Mouse (Mus musculus) kidney, embryonic 16.5 days (tissue): ENCODE results near the gene Tubg2. TPM values are rescaled to one million over a fixed set of nuclear protein-coding genes. Genes with fewer than 3 reads are reported as not detected.

ENCODE experiments used
- ATAC-seq: fragments of 200-750 bp; cut with Nextera tagmentation; 2 replicates; pipeline ENCODE4 v1.8.0; 2017; ENCODE audit warnings: moderate TSS enrichment; ENCODE audit not compliant: low FRiP score, low TSS enrichment
- H3K27ac ChIP-seq: fragments of 300-500 bp; sonication (generic); 2 replicates; pipeline ENCODE4 v1.5.1; 2014; ENCODE audit warnings: low read length
- H3K27me3 ChIP-seq: fragments of 300-500 bp; sonication (generic); 2 replicates; pipeline ENCODE4 v1.6.1; 2014; ENCODE audit warnings: low read length, control low read depth, mixed read lengths; ENCODE audit not compliant: insufficient read depth
- H3K36me3 ChIP-seq: fragments of 300-500 bp; sonication (generic); 2 replicates; pipeline ENCODE4 v1.6.1; 2014; ENCODE audit warnings: low read length, control low read depth, mixed read lengths; ENCODE audit not compliant: insufficient read depth
- H3K4me1 ChIP-seq: fragments of 300-500 bp; sonication (generic); 2 replicates; pipeline ENCODE4 v1.6.1; 2014; ENCODE audit warnings: low read length, control low read depth, mixed read lengths; ENCODE audit not compliant: insufficient read depth
- H3K4me2 ChIP-seq: fragments of 300-500 bp; sonication (generic); replicated peaks from 2 replicates; pipeline ENCODE4 v1.6.1; 2014; ENCODE audit warnings: low read depth, low read length
- H3K4me3 ChIP-seq: fragments of 300-500 bp; sonication (generic); 2 replicates; pipeline ENCODE4 v1.5.1; 2014; ENCODE audit warnings: mild to moderate bottlenecking, low read length
- H3K9ac ChIP-seq: fragments of 300-500 bp; sonication (generic); replicated peaks from 2 replicates; pipeline ENCODE4 v1.6.1; 2014; ENCODE audit warnings: low read length
- H3K9me3 ChIP-seq: fragments of 300-500 bp; sonication (generic); 2 replicates; pipeline ENCODE4 v1.6.1; 2016; ENCODE audit warnings: low read length, control low read depth
- WGBS: fragments of 180-500 bp; shearing (Covaris S2); extraction: QIAGEN DNeasy Blood & Tissue Kit; methylation state at CpG from one replicate; pipeline ENCODE4 v1.1.7; 2014; 5-methylcytosine and 5-hydroxymethylcytosine counted together
- polyA plus RNA-seq: library from polyadenylated mRNA; unstranded; fragments of >200 nt; fragmentation: Nextera tagmentation; extraction: Ambion mirVana; gene quantifications from 2 replicates; pipeline ENCODE4 v1.2.1, GENCODE M21; 2015

The Tubg2 gene
- polyA plus RNA-seq, 1 experiment from 2014 or later = 4.2 TPM

DNA sequence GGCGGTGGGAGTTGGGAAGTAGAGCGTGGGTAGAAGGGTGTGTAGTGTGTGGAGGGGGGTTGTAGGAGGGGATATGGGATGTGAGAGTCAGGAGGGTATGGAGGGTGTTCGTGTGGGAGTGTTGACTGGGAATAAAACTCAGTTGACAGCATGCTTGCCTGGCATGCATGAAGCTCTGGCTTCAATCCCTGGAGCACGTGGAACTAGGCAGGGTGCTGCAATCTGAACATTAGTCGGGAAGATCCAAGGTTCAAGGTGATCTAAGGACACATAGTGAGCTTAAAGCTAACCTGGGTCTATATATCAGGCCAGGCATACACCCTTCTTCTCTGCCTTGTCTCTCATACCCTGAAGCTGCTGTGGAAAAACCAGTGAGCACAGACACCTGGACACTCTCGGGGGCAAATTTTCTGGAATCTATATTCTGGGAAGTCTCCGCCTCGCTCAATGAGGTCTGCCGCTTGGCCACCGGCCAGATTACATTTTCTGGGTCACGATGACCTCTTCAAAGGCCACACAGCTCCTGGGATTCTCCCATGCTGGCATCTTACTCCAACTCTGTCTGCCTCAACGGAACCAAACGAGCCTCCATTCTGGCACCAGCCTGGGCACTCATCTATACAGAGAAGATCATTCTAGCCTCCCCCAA, 21.4 kb upstream of the Tubg2 start:
- peaks cover 4% of the 10 kb centered on the region for H3K9me3 ChIP-seq
- no peak for ATAC-seq
- H3K36me3 ChIP-seq = no peaks in the 10 kb centered on the region
- no peak overlapping the region for H3K27ac ChIP-seq
- H3K4me2 ChIP-seq = no peak overlapping the region
- peaks cover 15% of the 10 kb centered on the region; the same call in 1 of the 2 replicates for H3K4me1 ChIP-seq
- no peaks in the 10 kb centered on the region for H3K27me3 ChIP-seq
- H3K4me3 ChIP-seq = no peak overlapping the region
- no peak overlapping the region for H3K9ac ChIP-seq
- WGBS = 60% methylated on average over 13 of the region's 13 CpGs

DNA sequence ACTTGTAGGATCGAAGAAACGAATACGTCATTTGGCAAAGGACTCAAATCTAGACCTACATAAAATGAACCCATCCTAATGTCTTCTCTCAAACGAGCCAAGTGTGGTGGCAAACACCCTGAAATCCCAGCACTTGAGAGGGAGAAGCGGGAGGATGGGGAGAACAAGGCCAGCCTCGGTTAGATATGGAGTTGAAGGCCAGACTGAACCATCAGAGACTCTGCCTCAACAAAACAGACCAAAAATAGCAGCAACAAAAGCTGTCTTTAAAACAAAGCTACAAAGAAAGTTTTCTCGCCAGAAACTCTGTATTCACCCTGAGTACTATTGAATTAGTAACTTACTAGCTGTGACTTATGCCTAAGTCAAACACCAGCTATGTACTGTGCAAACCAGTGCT, 18.7 kb upstream of the Tubg2 start:
- no peak overlapping the region for H3K4me3 ChIP-seq
- H3K36me3 ChIP-seq = no peaks in the 10 kb centered on the region
- H3K4me2 ChIP-seq = no peak overlapping the region
- H3K4me1 ChIP-seq = peaks cover 28% of the 10 kb centered on the region; the same call in 1 of the 2 replicates
- no peak overlapping the region for H3K9ac ChIP-seq
- H3K27me3 ChIP-seq = no peaks in the 10 kb centered on the region
- ATAC-seq = no peak
- H3K9me3 ChIP-seq = no peaks in the 10 kb centered on the region
- no peak overlapping the region for H3K27ac ChIP-seq
- WGBS = 78% methylated on average over 7 of the region's 7 CpGs

DNA sequence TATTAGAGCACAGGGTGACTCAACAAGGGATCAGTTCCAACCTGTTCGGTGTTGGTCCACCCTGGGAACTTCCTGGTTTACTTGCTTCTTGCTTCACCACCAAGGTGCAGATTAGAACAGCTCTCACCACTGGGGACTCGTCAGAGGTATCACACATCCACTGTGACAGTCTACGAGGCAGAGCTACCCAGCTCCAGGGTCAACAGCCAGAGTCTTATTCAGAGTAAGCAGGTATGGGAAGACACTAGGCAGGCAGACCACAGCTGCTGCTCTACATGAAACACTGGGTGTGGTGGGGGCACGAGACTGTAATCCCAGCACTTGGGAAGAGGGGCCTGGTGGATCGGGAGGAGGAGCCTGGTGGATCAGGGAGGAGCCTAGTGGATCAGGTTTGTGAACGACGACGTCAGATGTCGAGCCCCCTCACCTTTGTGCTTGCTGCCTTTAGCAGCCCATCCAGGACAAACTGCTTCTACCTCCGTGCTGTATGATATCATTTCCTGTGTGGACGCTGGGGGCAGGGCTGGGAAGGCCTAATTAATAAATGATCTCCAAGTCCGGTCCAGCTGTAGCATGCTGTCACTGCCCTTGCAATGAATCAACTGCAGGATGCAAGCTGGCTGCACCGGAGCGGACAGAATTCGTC, 17.0 kb upstream of the Tubg2 start:
- 9% methylated on average over 15 of the region's 15 CpGs for WGBS
- Histone ChIP-seq H3K9me3 (no peaks in the 10 kb centered on the region), H3K36me3 (no peaks in the 10 kb centered on the region), H3K4me1 (peaks cover 28% of the 10 kb centered on the region; the same call in 1 of the 2 replicates), H3K9ac (peak overlapping the region; percentile 45), H3K4me3 (peak overlapping the region; percentile 10; the same call in 1 of the 2 replicates), H3K27me3 (no peaks in the 10 kb centered on the region), H3K27ac (peak overlapping the region; percentile 65), H3K4me2 (peak overlapping the region; percentile 41)
- ATAC-seq = peak; percentile 70

DNA sequence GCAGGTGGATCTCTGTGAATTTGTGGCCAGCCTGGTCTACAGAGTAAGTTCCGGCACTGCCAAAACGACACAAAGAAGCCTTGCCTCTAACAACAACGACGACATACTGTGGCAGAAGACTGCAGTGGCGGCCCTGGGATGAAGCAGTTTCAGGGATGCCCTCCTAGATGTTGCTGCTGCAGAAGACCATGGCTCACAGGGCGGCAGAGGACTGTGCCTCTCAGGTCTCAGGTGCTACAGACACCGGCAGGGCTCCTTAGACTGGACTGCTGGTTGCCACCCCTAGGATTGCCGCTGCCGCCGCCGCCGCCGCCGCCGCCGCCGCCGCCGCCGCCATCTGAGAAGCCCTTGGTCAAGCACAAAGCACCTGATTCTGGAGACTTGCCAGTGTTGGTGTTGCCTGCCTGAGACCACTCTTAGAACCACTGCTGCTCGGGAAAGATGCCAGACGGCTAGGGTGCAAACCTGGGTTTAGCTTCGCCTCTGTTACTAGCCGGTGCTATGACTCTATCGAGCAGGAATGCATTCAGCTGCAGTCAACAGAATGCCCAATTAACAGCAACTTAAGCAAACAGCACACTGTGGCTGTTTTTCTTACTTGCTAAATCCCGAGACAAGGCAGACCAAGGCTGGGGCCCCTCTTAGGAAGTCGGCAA, 15.4 kb upstream of the Tubg2 start:
- peak overlapping the region; percentile 51 for H3K9ac ChIP-seq
- WGBS = 33% methylated on average over 27 of the region's 27 CpGs
- no peaks in the 10 kb centered on the region for H3K9me3 ChIP-seq
- H3K4me2 ChIP-seq = peak overlapping the region; percentile 60
- no peaks in the 10 kb centered on the region for H3K27me3 ChIP-seq
- ATAC-seq = no peak
- peak overlapping the region; percentile 36 for H3K4me3 ChIP-seq
- peaks cover 28% of the 10 kb centered on the region; the same call in 1 of the 2 replicates for H3K4me1 ChIP-seq
- H3K27ac ChIP-seq = no peak overlapping the region
- H3K36me3 ChIP-seq = no peaks in the 10 kb centered on the region

DNA sequence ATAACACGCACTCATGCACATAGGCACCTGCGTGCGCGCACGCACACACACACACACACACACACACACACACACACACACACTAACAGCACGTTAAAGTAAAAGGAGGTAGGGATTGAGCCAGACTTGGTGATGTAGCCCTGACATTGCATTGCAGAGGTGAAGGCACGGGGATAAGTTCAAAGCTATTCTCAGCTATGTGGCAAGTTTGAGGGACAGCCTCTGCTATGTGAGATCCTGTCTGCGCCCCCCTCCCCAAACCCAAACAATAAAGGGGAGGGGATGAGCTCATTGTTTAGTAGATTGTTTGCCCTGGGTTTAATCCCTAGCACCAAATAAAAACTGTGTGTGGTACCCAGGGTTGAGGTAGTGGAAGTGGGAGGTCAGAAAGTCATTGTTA, 14.6 kb upstream of the Tubg2 start:
- ATAC-seq = no peak
- WGBS = 88% methylated on average over 8 of the region's 8 CpGs
- no peak overlapping the region for H3K27ac ChIP-seq

DNA sequence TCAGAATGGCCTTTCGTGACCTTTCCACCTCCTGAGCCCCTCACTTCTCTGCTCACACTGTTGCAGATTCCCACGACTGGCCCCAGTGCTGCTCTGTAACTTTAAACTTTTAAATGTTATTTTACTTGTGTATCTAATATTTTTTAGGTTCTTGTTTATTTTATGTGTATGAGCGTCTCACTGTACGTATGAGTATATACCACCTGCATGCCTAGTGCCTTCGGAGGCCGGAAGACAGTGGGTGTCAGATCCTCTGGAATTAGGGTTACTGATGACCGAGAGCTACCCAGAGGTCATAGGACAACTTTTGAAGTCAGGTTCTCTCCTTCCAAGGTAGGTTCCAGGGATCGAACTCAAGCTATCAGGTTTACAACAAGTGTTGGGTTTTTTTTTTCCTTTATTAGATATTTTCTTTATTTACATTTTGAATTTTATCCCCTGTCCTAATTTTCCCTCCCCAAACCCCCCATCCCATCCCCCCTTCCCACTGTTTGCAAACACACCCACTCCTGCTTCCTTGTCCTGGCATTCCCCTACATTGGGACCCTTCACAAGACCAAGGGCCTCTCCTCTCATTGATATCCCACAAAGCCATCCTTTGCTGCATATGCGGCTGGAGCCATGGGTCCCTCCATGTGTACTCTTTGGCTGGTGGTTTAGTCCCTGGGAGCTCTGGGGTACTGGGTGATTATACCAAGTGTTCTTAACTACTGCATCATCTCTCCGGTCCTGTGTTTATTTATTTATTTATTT, 13.3 kb upstream of the Tubg2 start:
- no peak for ATAC-seq
- no peaks in the 10 kb centered on the region for H3K9me3 ChIP-seq
- 86% methylated on average over 10 of the region's 10 CpGs for WGBS
- H3K36me3 ChIP-seq = no peaks in the 10 kb centered on the region
- no peak overlapping the region for H3K27ac ChIP-seq
- H3K4me3 ChIP-seq = no peak overlapping the region
- H3K4me2 ChIP-seq = no peak overlapping the region
- no peaks in the 10 kb centered on the region for H3K27me3 ChIP-seq
- H3K4me1 ChIP-seq = peaks cover 28% of the 10 kb centered on the region; the same call in 1 of the 2 replicates
- H3K9ac ChIP-seq = no peak overlapping the region

More for the DNA sequence above, 14.6 kb upstream of the Tubg2 start:
- H3K4me1 ChIP-seq = peaks cover 28% of the 10 kb centered on the region; the same call in 1 of the 2 replicates
- no peaks in the 10 kb centered on the region for H3K9me3 ChIP-seq
- no peak overlapping the region for H3K9ac ChIP-seq
- H3K4me3 ChIP-seq = no peak overlapping the region
- H3K36me3 ChIP-seq = no peaks in the 10 kb centered on the region
- H3K27me3 ChIP-seq = no peaks in the 10 kb centered on the region
- no peak overlapping the region for H3K4me2 ChIP-seq

DNA sequence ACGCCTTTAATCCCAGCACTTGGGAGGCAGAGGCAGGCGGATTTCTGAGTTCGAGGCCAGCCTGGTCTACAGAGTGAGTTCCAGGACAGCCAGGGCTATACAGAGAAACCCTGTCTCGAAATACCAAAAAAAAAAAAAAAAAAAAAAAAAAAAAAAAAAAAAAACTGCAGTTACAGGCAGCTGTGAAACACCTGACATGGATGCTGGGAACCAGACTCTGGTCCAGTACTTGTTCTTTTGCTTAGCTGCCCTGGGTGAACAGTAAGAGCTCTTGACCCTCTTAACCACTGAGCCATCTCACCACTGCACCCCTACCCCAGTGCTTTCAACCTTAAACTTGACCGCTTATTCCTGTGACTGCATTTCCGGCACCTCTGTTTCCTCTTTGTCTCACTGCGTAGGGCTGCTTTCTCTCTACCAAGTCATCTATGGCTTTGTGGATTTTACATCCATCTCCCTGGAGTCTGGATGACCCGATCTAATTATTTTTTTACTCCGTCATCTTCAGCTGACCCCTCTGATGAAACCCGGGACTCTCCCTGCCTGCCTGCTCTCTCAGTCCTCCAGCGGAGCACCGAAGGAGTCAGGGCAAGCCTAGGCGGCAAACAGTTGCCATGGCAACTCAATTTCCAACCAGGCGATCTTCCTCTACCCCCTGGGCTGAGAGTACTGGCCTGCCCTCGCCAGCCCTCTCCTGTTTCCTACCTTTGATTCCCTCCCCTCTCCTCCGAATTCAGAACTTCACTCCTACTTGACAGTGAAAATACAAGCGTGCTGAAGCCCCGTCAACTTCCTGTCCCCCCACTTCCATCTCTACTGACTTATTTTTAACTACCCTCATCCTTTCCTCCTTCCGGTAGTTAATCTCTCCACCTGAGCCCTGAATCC, 12.1 kb upstream of the Tubg2 start:
- Histone ChIP-seq H3K9me3 (no peaks in the 10 kb centered on the region), H3K4me3 (peak overlapping the region; percentile 33), H3K36me3 (no peaks in the 10 kb centered on the region), H3K4me1 (peaks cover 31% of the 10 kb centered on the region), H3K4me2 (peak overlapping the region; percentile 70), H3K27ac (peak overlapping the region; percentile 68; the same call in 1 of the 2 replicates), H3K9ac (peak overlapping the region; percentile 61), H3K27me3 (no peaks in the 10 kb centered on the region)
- peak; percentile 46; the same call in 1 of the 2 replicates for ATAC-seq
- WGBS = 18% methylated on average over 18 of the region's 19 CpGs

DNA sequence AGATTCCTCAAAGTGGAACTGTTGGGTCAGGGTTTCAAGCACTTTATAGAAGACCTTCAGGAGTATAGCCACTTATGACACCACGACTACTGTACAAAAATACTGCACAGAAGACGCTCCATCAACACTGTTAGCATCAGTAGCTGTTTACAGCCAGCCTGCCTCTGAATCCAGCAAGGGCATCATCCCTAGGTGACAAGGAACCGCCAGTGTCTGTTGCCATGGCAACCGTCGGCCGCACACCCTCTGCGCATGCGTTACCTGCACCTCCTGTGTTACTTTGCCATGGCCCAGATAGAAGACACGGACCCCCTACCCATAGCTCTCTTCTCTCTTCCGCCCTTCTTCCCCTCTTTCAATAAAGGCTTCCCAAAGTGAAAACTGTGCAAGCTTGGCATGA, 9.3 kb upstream of the Tubg2 start:
- no peak overlapping the region for H3K9ac ChIP-seq
- 29% methylated on average over 10 of the region's 10 CpGs for WGBS
- H3K4me2 ChIP-seq = no peak overlapping the region
- no peaks in the 10 kb centered on the region for H3K36me3 ChIP-seq
- peaks cover 22% of the 10 kb centered on the region for H3K4me1 ChIP-seq
- H3K4me3 ChIP-seq = no peak overlapping the region
- no peak for ATAC-seq
- H3K27me3 ChIP-seq = no peaks in the 10 kb centered on the region
- H3K9me3 ChIP-seq = no peaks in the 10 kb centered on the region
- H3K27ac ChIP-seq = no peak overlapping the region

DNA sequence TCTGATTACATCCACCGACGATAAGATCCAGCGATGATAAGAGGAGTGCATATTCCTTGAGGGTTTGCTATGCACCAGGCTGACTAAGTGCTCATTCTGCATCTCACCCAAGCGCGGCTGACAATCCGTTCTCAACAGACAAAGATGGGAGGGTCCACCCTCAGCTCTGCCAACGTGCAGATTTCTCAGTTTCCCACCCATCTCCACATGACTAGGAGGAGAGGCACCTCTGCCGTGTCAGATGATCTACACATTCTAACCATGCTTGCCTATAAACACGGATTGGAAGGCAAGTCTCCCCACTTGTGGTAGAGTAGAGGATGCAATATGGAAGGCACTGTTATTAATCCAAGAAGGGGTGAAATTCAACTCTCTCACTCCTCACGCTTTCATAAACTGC, 7.0 kb upstream of the Tubg2 start:
- H3K36me3 ChIP-seq = no peaks in the 10 kb centered on the region
- peak overlapping the region; percentile 87 for H3K27ac ChIP-seq
- 43% methylated on average over 10 of the region's 10 CpGs for WGBS
- no peak overlapping the region for H3K4me2 ChIP-seq
- ATAC-seq = 0 out of 2 replicates have a peak, but pooled peaks have one; percentile 17
- H3K9me3 ChIP-seq = no peaks in the 10 kb centered on the region
- H3K9ac ChIP-seq = peak overlapping the region; percentile 48
- no peak overlapping the region for H3K4me3 ChIP-seq
- peaks cover 21% of the 10 kb centered on the region for H3K4me1 ChIP-seq
- H3K27me3 ChIP-seq = no peaks in the 10 kb centered on the region
